Mouse (Mus musculus): ENCODE measurements around the gene 1600002K03Rik. TPM values are rescaled to one million over a fixed set of nuclear protein-coding genes. Genes with fewer than 3 reads are reported as not detected.

1600002K03Rik gene
- polyA plus RNA-seq, 1 experiment from 2014 or later: 10.1 TPM

DNA sequence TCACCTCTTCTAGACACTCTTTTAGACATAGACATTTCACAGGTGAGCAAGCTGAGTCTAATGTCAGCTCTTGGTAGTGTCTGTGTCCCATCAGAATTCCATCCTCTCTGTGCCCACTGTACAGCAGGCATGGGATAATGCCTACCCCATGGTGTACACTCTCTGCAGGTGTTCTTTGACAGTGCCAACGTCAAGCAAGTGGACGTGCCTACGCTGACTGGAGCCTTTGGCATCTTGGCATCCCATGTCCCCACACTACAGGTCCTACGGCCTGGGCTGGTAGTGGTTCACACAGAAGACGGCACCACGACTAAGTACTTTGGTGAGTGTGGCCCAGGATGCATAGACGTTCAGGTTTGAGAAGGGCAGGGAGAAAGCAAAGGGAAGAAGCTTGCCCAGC lies 29.1 kb upstream of the 1600002K03Rik start:
- ATAC-seq (ENCODE audit: low FRiP score, low read depth): no peak

DNA sequence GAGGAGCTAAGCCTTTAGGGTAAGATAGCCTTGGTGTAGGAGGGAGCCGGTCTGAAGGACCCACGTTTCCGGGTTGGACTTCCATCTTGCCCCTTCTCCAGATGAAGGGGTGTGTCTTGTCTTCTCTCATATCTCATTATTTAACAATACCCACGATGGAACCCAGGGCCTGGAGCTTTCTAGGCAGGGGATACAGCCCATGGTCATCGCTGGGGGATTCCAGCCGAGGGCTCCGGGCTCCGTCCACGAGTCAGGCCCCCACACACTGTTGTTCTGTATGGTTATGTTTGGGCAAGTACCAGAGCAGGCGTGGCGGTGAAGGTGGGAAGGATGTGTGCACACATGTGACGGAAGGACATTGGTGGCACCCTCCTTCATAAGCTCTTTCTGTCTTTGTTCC lies 28.6 kb upstream of the 1600002K03Rik start:
- Histone ChIP-seq H3K4me1 (replicated peaks) (peaks cover 55% of the 10 kb centered on the region), H3K27me3 (no peaks in the 10 kb centered on the region), H3K9ac (no peak overlapping the region), H3K27ac (replicated peaks) (no peak overlapping the region), H3K9me3 (no peaks in the 10 kb centered on the region), H3K4me3 (no peak overlapping the region), H3K36me3 (peaks cover 16% of the 10 kb centered on the region), H3K4me2 (no peak overlapping the region)
- WGBS: 96% methylated on average over 12 of the region's 12 CpGs
- ATAC-seq (ENCODE audit: low FRiP score, low read depth): no peak

More for the DNA sequence above, 29.1 kb upstream of the 1600002K03Rik start:
- H3K4me2 ChIP-seq: peak overlapping the region; percentile 85; the same call in 1 of the 2 replicates
- H3K9me3 ChIP-seq: no peaks in the 10 kb centered on the region
- H3K4me1 ChIP-seq (replicated peaks): peaks cover 55% of the 10 kb centered on the region
- peaks cover 16% of the 10 kb centered on the region for H3K36me3 ChIP-seq
- WGBS: 87% methylated on average over 7 of the region's 7 CpGs
- no peaks in the 10 kb centered on the region for H3K27me3 ChIP-seq
- H3K27ac ChIP-seq (replicated peaks): no peak overlapping the region
- no peak overlapping the region for H3K9ac ChIP-seq
- no peak overlapping the region for H3K4me3 ChIP-seq

DNA sequence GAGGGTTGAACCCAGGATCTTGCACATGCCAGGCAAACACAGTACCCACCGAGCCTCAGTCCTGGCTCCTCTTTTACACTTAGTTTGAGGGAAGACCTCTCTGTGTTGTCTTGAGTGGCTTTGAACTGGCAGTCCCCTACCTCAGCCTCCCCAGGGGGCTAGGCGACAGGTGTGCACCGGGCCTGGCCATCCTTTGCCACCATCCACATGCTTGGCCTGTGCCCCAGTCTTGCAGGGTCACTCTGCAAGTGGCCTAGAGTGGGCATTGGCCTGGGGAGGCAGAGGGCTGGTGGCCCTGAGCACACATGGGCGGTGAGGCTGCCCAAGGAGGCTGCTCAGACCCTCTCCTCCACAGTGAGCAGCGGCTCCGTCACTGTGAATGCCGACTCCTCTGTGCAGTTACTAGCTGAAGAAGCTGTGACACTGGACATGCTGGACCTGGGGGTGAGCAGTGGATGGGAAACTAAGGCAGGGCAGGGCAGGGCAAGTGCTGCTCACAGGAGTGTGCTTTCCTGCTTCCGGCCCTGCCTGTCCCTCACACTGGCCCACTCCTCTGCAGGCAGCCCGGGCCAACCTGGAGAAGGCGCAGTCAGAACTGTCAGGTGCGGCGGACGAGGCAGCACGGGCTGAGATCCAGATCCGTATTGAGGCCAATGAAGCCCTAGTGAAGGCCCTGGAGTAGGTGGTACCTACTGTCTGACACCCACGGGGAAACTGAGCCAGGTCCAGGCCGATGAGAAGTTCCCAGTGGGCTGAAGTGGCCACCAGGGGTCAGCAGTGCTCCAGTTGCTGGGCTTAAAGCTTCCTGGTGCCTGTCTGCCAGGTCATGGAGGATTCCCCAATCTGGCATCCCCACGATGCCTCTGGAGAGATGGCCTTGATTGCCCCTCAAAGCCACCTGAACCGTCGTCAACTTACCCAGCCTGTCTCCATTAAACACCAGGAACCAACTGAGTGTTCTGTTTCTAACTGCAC lies 27.6 kb upstream of the 1600002K03Rik start:
- 69% methylated on average over 20 of the region's 20 CpGs for WGBS
- Histone ChIP-seq H3K4me1 (replicated peaks) (peaks cover 52% of the 10 kb centered on the region), H3K36me3 (peaks cover 16% of the 10 kb centered on the region), H3K9me3 (no peaks in the 10 kb centered on the region), H3K27ac (replicated peaks) (no peak overlapping the region), H3K4me2 (no peak overlapping the region), H3K4me3 (no peak overlapping the region), H3K27me3 (no peaks in the 10 kb centered on the region), H3K9ac (no peak overlapping the region)
- no peak for ATAC-seq (ENCODE audit: low FRiP score, low read depth)

DNA sequence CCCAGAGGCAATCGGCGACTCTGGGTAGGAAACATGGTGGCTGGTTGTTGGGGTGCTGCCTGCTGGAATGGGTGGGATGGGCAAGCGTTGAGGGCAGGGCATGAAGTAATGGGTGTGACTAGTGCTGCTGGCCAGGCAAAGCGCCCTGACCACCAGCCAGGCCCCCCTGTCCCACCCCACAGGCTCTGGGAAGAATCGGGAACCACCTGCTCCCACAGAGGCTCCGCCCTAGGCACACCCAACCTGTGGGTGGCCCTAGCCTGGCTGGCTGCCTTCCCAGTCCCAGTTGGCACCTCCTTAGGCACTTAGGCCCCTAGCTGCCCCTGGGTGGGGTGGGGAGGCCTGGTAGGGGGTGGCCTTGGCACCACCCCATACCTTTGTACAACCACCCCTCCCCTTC lies 26.8 kb upstream of the 1600002K03Rik start:
- H3K4me3 ChIP-seq: no peak overlapping the region
- H3K4me2 ChIP-seq: no peak overlapping the region
- H3K9me3 ChIP-seq: no peaks in the 10 kb centered on the region
- no peak overlapping the region for H3K9ac ChIP-seq
- peaks cover 47% of the 10 kb centered on the region for H3K4me1 ChIP-seq (replicated peaks)
- 79% methylated on average over 6 of the region's 6 CpGs for WGBS
- no peak overlapping the region for H3K27ac ChIP-seq (replicated peaks)
- H3K36me3 ChIP-seq: peaks cover 16% of the 10 kb centered on the region
- no peaks in the 10 kb centered on the region for H3K27me3 ChIP-seq
- ATAC-seq (ENCODE audit: low FRiP score, low read depth): no peak

DNA sequence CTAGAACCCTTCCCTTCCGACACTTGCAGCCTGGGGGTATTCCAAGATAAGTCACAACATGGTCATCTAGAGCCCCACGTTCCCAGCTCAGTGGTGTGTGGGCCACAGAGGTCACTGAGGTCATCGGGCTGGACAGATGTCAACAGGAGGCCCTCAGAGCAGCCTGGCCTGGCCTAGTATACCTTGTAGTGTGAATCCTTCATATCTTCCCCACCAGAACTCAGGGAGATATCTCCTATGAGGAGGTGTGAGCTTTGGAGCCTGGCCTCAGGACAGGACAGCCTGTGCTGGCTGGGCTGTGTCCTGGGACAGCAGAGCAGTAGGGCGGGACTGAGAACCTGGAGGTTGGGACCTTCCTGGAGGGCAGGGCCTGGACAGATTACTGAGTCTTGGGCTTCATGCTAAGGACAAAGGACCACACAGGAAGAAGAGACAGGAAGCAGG lies 26.2 kb upstream of the 1600002K03Rik start:
- Histone ChIP-seq H3K4me3 (no peak overlapping the region), H3K4me2 (no peak overlapping the region), H3K9ac (no peak overlapping the region), H3K36me3 (peaks cover 16% of the 10 kb centered on the region), H3K9me3 (no peaks in the 10 kb centered on the region), H3K27me3 (no peaks in the 10 kb centered on the region), H3K4me1 (replicated peaks) (peaks cover 42% of the 10 kb centered on the region), H3K27ac (replicated peaks) (no peak overlapping the region)
- 79% methylated on average over 4 of the region's 4 CpGs for WGBS
- ATAC-seq (ENCODE audit: low FRiP score, low read depth): no peak

DNA sequence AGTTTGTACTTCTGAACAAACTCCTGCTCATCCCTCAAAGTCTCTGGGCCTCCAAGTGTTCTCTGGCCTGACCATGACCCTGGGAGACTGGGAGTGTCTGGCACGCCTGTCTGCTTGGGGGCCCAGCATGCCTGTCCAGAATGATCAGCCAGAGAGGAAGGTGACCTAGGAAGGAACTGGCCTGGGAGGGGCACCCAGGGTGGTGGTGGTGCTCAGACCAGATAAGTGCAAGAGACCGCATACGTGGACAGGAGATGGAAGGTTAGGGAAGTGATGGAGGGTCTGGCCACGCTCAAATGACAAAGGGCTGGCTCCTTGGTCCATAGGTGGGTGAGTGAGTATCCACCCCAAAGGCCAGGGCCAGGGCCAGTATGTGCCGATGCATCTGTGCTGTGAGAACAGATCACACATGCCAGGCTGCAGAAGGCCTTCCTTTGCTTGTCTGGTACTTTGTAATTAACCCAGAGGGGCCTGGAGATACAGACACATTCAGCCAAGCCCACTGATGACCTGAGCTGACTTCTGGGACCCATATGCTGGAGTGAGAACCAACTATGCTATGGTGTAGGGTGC lies 25.5 kb upstream of the 1600002K03Rik start:
- 80% methylated on average over 5 of the region's 5 CpGs for WGBS
- Histone ChIP-seq H3K4me2 (peak overlapping the region; percentile 96), H3K27ac (replicated peaks) (peak overlapping the region; percentile 100), H3K4me1 (replicated peaks) (peaks cover 45% of the 10 kb centered on the region), H3K9ac (peak overlapping the region; percentile 97), H3K4me3 (peak overlapping the region; percentile 87), H3K27me3 (no peaks in the 10 kb centered on the region), H3K36me3 (peaks cover 16% of the 10 kb centered on the region), H3K9me3 (no peaks in the 10 kb centered on the region)
- ATAC-seq (ENCODE audit: low FRiP score, low read depth): no peak

DNA sequence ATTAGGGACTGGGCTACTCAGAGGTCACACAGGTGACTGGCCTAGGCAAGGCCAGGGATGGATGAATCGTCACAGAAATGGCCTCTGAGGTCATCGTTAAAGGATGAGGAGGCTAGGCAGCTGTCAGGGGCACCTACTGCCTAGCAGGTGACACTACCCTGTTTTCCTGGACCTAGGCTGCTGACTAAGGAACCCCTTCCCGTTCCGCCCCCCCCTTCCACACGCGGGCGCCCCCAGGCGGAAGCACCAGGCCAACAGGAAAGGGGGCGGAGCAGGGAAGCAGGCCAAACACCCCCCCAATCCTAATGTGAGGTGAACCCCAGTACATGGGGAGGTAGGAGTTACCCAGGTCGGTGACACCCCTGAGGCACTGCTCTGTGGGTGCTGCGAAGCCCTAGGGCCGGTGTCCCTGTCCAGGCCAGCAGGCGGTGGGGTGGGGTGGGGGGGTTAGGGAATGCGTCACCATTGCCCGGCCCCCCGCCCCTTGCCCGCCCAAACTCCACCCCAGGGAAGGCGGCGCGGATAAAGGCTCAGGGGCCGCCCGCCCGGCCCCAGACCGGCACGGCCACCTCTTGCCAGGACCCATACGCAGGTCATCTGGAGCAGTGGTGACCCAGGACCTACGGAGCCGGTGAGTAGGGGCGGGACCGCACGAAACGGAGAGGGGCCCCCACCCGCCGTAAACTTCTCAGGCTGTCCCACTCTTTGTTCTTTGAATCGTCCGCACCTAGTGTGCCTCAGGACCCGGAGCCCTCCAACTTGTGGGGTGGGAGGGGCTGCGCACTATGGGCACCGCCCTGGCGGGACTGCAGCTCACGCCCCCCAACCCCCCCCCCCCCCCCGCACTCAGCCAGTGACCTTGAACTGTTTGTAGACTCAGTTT lies 24.8 kb upstream of the 1600002K03Rik start, which contains the start of gene Midn:
Gene Midn (plus strand): TSS at position 554 of the 883 bp plus-strand sequence.
- H3K4me1 ChIP-seq (replicated peaks): peaks cover 48% of the 10 kb centered on the region

DNA sequence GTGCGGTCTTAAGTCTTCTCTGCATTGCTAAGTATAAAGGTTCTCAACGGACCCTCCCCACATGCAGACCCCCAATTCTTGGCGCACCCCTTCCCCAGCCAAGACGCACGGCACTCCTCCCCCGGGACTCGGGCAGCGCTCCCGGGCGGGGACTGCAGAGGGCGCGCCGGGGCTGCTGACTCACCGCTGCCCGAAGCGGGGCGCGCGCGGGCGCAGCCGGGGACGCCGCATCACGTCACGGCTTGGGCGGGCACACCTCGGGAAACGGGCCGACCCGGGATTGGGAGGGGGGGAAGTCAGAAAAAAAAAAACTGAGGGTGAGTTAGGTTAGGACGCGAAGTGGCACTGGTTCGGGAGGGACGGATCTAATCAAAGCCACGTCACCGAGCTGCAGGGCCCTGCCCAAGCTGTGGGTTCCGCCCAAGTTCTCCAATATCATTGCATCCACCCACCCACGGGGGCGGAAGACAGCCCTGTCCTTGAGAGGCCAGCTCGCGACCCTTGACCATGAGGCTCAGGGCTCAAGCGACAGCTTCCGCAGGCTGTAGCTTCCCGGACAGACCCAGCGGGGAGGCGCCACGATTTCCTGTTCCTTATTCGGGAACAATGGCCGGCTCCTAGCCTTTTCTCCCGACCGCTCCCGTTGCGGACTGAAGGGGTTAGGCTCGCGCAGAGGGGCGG lies 24.0 kb upstream of the 1600002K03Rik start:
- peaks cover 49% of the 10 kb centered on the region for H3K4me1 ChIP-seq (replicated peaks)
- H3K9ac ChIP-seq: peak overlapping the region; percentile 97
- ATAC-seq (ENCODE audit: low FRiP score, low read depth): peak; percentile 25
- peak overlapping the region; percentile 87 for H3K4me3 ChIP-seq
- peak overlapping the region; percentile 100 for H3K27ac ChIP-seq (replicated peaks)
- no peaks in the 10 kb centered on the region for H3K9me3 ChIP-seq
- H3K4me2 ChIP-seq: peak overlapping the region; percentile 96
- under 1% methylated on average over 55 of the region's 57 CpGs for WGBS
- peaks cover 23% of the 10 kb centered on the region for H3K36me3 ChIP-seq
- no peaks in the 10 kb centered on the region for H3K27me3 ChIP-seq

More for the DNA sequence above, 24.8 kb upstream of the 1600002K03Rik start, which contains the start of gene Midn:
- Histone ChIP-seq H3K36me3 (peaks cover 16% of the 10 kb centered on the region), H3K4me3 (peak within 1 kb of the TSS; percentile 87), H3K27ac (replicated peaks) (peak within 1 kb of the TSS; percentile 100), H3K9me3 (no peaks in the 10 kb centered on the region), H3K27me3 (no peaks in the 10 kb centered on the region), H3K9ac (peak within 1 kb of the TSS; percentile 97), H3K4me2 (peak within 1 kb of the TSS; percentile 96)
- 1% methylated on average over 39 of the region's 42 CpGs for WGBS
- ATAC-seq (ENCODE audit: low FRiP score, low read depth): peak; percentile 36

DNA sequence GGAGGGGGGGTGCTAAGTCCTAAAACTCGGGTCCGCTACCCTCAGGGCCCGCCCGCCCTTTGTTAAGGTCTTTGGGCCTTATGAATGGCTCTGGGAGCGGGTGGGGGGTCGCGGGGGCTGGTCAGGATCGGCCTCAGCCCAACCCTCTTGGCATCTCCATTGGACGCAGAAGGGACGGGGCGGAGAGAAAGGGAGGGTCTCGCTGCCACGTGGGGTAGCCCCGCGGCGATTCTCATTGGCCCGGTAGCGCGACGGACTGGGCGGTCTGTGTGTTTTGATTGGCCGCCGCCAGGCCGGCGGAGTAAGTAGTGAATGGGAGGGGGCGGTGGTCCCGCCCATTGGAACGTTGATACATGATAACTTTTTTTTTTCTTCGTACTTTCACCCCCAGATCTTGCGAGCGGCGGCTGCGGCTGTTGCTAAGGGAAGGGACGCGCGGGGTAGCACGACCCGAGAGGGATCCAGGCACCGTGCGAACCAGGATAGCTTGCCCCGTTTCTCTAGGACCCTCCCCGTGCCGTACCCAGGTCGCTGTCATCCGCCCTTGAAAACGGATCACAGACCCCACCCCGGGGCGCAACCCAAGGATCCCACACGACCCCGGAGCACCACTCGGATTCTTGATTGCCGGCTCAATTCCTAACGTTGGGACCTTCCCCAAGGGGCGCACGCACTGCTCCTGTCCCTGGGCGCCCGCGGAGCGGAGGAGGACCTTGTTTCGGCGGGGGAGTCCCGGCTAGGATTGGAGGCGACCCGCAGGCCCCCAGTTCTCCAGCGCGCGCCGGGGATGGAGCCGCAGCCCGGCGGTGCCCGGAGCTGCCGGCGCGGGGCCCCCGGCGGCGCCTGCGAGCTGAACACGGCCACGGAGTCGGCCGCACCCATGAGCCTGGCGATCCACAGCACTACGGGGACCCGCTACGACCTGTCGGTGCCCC lies 23.2 kb upstream of the 1600002K03Rik start:
- Histone ChIP-seq H3K4me1 (replicated peaks) (peaks cover 52% of the 10 kb centered on the region), H3K4me3 (peak overlapping the region; percentile 87), H3K27me3 (no peaks in the 10 kb centered on the region), H3K27ac (replicated peaks) (peak overlapping the region; percentile 100), H3K36me3 (peaks cover 24% of the 10 kb centered on the region), H3K4me2 (peak overlapping the region; percentile 96), H3K9me3 (no peaks in the 10 kb centered on the region), H3K9ac (peak overlapping the region; percentile 99)
- peak; percentile 89 for ATAC-seq (ENCODE audit: low FRiP score, low read depth)
- under 1% methylated on average over 87 of the region's 88 CpGs for WGBS

All from hindbrain, embryonic 15.5 days (tissue).